Mouse (Mus musculus) midbrain, postnatal 0 days (tissue): ENCODE measurements around the gene Grm4. TPM values are rescaled to one million over a fixed set of nuclear protein-coding genes. Genes with fewer than 3 reads are reported as not detected.

Source experiments
- ATAC-seq: fragments of 200-750 bp; cut with Nextera tagmentation; 2 replicates; pipeline ENCODE4 v1.8.0; 2017; ENCODE audit warnings: moderate number of reproducible peaks, mild to moderate bottlenecking, moderate TSS enrichment, moderate library complexity; ENCODE audit not compliant: low FRiP score
- DNase-seq: peaks from one replicate; pipeline ENCODE4 v3.0.0-alpha.2; 2015; ENCODE audit warnings: low spot score
- H3K27ac ChIP-seq: fragments of 300-500 bp; sonication (generic); 2 replicates; pipeline ENCODE4 v1.5.1; 2014; ENCODE audit warnings: low read depth, mild to moderate bottlenecking, low read length, mixed read lengths
- H3K27me3 ChIP-seq: fragments of 300-500 bp; sonication (generic); 2 replicates; pipeline ENCODE4 v1.6.1; 2014; ENCODE audit warnings: low read length, control low read depth, mixed read lengths; ENCODE audit not compliant: insufficient read depth
- H3K36me3 ChIP-seq: fragments of 300-500 bp; sonication (generic); 2 replicates; pipeline ENCODE4 v1.6.1; 2014; ENCODE audit warnings: low read length, control low read depth, mixed read lengths; ENCODE audit not compliant: insufficient read depth
- H3K4me1 ChIP-seq: fragments of 300-500 bp; sonication (generic); 2 replicates; pipeline ENCODE4 v1.6.1; 2014; ENCODE audit warnings: mild to moderate bottlenecking, control low read depth, antibody characterized with exemption, low read length, mixed read lengths; ENCODE audit not compliant: insufficient read depth
- H3K4me2 ChIP-seq: fragments of 300-500 bp; sonication (generic); 2 replicates; pipeline ENCODE4 v1.6.1; 2014; ENCODE audit warnings: low read depth, mild to moderate bottlenecking, low read length, mixed read lengths; ENCODE audit not compliant: poor library complexity, severe bottlenecking
- H3K4me3 ChIP-seq: fragments of 300-500 bp; sonication (generic); 2 replicates; pipeline ENCODE4 v1.5.1; 2014; ENCODE audit warnings: low read depth, mild to moderate bottlenecking, low read length, moderate library complexity
- H3K9ac ChIP-seq: fragments of 300-500 bp; sonication (generic); replicated peaks from 2 replicates; pipeline ENCODE4 v1.6.1; 2014; ENCODE audit warnings: mild to moderate bottlenecking, low read length, moderate library complexity, mixed read lengths; ENCODE audit not compliant: poor library complexity, severe bottlenecking
- H3K9me3 ChIP-seq: fragments of 300-500 bp; sonication (generic); 2 replicates; pipeline ENCODE4 v1.6.1; 2016; ENCODE audit warnings: low read length, control low read depth
- CTCF ChIP-seq: IDR thresholded peaks from 2 replicates; pipeline ENCODE4 v1.5.1; 2016; ENCODE audit warnings: antibody characterized with exemption, mild to moderate bottlenecking
- WGBS: fragments of 180-500 bp; shearing (Covaris S2); extraction: QIAGEN DNeasy Blood & Tissue Kit; methylation state at CpG from one replicate; pipeline ENCODE4 v1.1.7; 2014; 5-methylcytosine and 5-hydroxymethylcytosine counted together
- polyA plus RNA-seq: library from polyadenylated mRNA; unstranded; fragments of >200 nt; fragmentation: Nextera tagmentation; extraction: Ambion mirVana; gene quantifications from 2 replicates; pipeline ENCODE4 v1.2.1, GENCODE M21; 2015
- total RNA-seq: library from RNA; depleted of rRNA; stranded (reverse); fragments of >200 nt; gene quantifications from 2 replicates; pipeline ENCODE4 v1.2.3, GENCODE M21; 2014

Grm4 gene
- total and polyA plus RNA-seq, 2 experiments from 2014 or later, result 11.1 to 54.0 TPM

GRCm38 (mm10) chr17:27533354-27533753, 12.2 kb upstream of the Grm4 start:
- Histone ChIP-seq H3K27me3 (no peaks in the 10 kb centered on the region), H3K9ac (no peak overlapping the region), H3K4me3 (no peak overlapping the region), H3K9me3 (no peaks in the 10 kb centered on the region), H3K4me1 (no peaks in the 10 kb centered on the region), H3K27ac (no peak overlapping the region), H3K4me2 (no peak overlapping the region), H3K36me3 (no peaks in the 10 kb centered on the region)
- ATAC-seq (no peak), DNase-seq (no peak)
- WGBS, result 83% methylated on average over 3 of the region's 3 CpGs
- peak; percentile 36 for TF ChIP-seq CTCF

DNA sequence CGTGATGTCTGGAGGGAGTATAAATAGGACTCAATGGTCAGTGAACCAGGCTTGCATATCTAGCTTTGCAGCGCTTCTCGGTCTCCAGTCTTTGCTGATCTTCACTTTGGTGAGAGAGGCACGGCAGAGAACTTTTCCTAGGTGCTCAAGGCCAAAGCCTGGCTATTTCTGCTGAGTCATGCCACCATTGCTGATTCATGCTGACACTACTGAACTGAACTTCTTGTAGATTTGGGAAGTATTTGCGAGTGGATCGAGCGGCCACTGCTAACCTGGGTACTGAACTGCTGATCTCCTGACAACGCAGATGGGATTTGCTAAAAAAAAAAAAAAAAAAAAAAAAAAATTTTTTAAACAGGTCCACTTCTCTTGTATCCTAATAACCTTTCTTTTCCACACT, 10.9 kb upstream of the Grm4 start:
- ATAC-seq, result no peak
- H3K9ac ChIP-seq, result no peak overlapping the region
- H3K27me3 ChIP-seq, result no peaks in the 10 kb centered on the region
- no peak for TF ChIP-seq CTCF
- WGBS, result 91% methylated on average over 8 of the region's 8 CpGs
- H3K27ac ChIP-seq, result no peak overlapping the region
- no peaks in the 10 kb centered on the region for H3K9me3 ChIP-seq
- no peak for DNase-seq
- H3K4me3 ChIP-seq, result no peak overlapping the region
- no peaks in the 10 kb centered on the region for H3K4me1 ChIP-seq
- no peaks in the 10 kb centered on the region for H3K36me3 ChIP-seq
- no peak overlapping the region for H3K4me2 ChIP-seq

- 76% methylated on average over 5 of the region's 5 CpGs for WGBS
- ATAC-seq (no peak), DNase-seq (no peak)
- Histone ChIP-seq H3K4me3 (no peak overlapping the region), H3K4me2 (no peak overlapping the region), H3K4me1 (no peaks in the 10 kb centered on the region), H3K27me3 (no peaks in the 10 kb centered on the region), H3K27ac (no peak overlapping the region), H3K9me3 (no peaks in the 10 kb centered on the region), H3K36me3 (no peaks in the 10 kb centered on the region), H3K9ac (no peak overlapping the region)
- TF ChIP-seq CTCF, result no peak
Measured at GRCm38 (mm10) chr17:27528767-27529166, 7.6 kb upstream of the Grm4 start.

DNA sequence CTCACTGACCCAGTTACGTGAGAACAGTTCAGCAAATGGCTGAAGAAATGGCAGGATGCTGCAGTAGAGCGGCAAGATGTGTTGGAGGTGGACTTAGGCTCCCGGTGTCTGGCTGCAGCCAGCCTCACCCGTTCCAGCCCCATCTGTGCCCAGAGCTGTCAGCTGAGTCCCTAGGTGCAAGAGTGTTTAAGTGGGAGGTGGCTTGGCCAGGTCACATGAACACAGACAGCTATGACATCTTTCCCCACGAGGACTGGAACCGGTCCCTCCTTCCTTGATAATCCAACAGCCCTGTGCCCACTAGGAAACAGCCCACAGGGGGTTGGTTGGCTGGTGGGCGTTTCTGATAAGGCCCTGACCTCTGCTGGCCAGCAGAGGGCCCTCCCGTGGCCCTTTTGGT, 6.8 kb upstream of the Grm4 start:
- Histone ChIP-seq H3K36me3 (no peaks in the 10 kb centered on the region), H3K9ac (no peak overlapping the region), H3K9me3 (no peaks in the 10 kb centered on the region), H3K4me3 (no peak overlapping the region), H3K27me3 (no peaks in the 10 kb centered on the region), H3K27ac (no peak overlapping the region), H3K4me2 (no peak overlapping the region), H3K4me1 (no peaks in the 10 kb centered on the region)
- 54% methylated on average over 8 of the region's 8 CpGs for WGBS
- no peak for DNase-seq
- no peak for ATAC-seq
- peak; percentile 38 for TF ChIP-seq CTCF

- H3K4me1 ChIP-seq, result no peaks in the 10 kb centered on the region
- no peaks in the 10 kb centered on the region for H3K36me3 ChIP-seq
- H3K9ac ChIP-seq, result no peak overlapping the region
- no peak for ATAC-seq
- no peak for TF ChIP-seq CTCF
- no peak overlapping the region for H3K4me2 ChIP-seq
- no peaks in the 10 kb centered on the region for H3K9me3 ChIP-seq
- no peak overlapping the region for H3K27ac ChIP-seq
- DNase-seq, result no peak
- H3K27me3 ChIP-seq, result no peaks in the 10 kb centered on the region
- WGBS, result 64% methylated on average over 6 of the region's 6 CpGs
- H3K4me3 ChIP-seq, result no peak overlapping the region
Measured at GRCm38 (mm10) chr17:27527188-27527587, 6.0 kb upstream of the Grm4 start.

DNA sequence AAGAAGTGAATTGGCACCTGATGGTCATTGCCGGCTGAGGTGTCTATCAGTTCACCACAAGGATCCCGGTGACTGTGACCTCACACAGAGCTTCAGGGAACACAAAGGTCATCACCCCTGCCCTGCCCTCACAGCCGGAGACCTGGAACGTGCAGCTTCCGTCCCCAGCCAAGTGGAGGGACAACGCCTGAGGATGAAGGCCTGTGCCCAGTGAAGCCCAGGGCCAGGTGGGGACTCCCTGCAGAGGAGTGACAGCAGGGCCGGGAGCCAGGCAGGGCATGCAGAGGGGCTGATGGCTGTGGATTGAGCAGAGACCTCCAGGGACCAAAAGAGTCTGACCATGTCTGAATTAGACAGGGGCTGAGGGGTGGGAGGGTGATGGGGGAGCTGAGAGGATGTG, 1.9 kb upstream of the Grm4 start:
- no peak for TF ChIP-seq CTCF
- 0 out of 2 replicates have a peak overlapping the region, but pooled peaks have one; percentile 42 for H3K9ac ChIP-seq
- no peak overlapping the region for H3K27ac ChIP-seq
- ATAC-seq (no peak), DNase-seq (no peak)
- H3K4me1 ChIP-seq, result peaks cover 8% of the 10 kb centered on the region; the same call in 1 of the 2 replicates
- 54% methylated on average over 7 of the region's 7 CpGs for WGBS
- H3K36me3 ChIP-seq, result no peaks in the 10 kb centered on the region
- no peaks in the 10 kb centered on the region for H3K9me3 ChIP-seq
- H3K4me3 ChIP-seq, result no peak overlapping the region
- H3K4me2 ChIP-seq, result no peak overlapping the region
- H3K27me3 ChIP-seq, result no peaks in the 10 kb centered on the region; the same call in 1 of the 2 replicates
